Mouse (Mus musculus) spleen, postnatal 10 days (tissue): ENCODE results near the gene Nlrx1.

Experiments used
- DNase-seq, 2 experiments: peaks; one replicate each; pipeline ENCODE4 v3.0.0; 2021 to 2022; ENCODE audit warnings: low spot score in 2 of 2

Gene Nlrx1

DNA sequence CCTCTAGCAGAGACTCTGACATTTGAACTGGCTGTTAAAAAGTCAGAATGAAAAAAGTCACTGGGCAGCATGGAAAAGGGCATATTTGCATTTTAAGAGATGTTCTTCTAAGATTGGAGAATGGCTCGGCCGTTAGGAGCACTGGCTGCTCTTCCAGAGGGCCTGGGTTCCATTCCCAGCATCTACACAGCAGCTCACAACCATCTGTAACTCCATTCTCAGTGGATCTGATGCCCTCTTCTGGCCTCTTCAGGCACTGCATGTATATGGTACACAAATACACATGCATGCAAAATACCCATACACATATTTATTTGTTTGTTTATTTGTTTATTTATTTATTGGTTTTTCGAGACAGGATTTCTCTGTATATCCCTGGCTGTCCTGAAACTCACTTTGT lies 678 bp upstream of the Nlrx1 start:
- peak; percentile 44 to 74 for DNase-seq

GRCm38 (mm10) chr9:44268027-44268360 lies 405 bp downstream of the Nlrx1 start:
- peak; percentile 86 to 89 for DNase-seq

GRCm38 (mm10) chr9:44267319-44268026 lies 926 bp downstream of the Nlrx1 start:
- peak in 1 of 2 experiments; percentile 36 for DNase-seq

- DNase-seq: no peak
These were observed 1.7 kb downstream of the Nlrx1 start for GRCm38 (mm10) chr9:44266478-44267226.

- DNase-seq: no peak
These were observed 7.0 kb downstream of the Nlrx1 start for GRCm38 (mm10) chr9:44261388-44261787.

- DNase-seq: no peak
These were observed 9.4 kb downstream of the Nlrx1 start for GRCm38 (mm10) chr9:44259014-44259413.

DNA sequence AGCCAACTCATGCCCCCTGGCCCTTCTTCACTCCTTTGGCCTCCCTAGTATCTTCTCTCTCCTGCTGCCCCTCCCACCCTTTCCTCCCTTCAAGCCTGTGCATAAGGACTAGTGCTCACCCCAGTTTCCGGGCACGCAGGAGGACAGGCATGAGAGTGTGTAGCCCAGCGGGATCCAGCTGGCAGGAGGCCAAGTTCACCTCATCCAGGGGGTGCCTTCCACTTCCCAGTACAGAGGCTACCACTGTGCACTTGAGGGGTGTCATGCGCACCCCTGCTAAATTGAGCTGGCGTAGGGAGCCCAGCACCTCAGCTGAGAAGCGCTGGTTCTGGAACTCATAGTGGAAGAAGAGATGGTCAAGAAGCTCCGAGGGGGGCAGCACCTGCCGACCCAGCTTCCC lies 12.2 kb downstream of the Nlrx1 start:
- no peak for DNase-seq

GRCm38 (mm10) chr9:44255136-44255521 lies 13.3 kb downstream of the Nlrx1 start:
- DNase-seq: no peak

DNA sequence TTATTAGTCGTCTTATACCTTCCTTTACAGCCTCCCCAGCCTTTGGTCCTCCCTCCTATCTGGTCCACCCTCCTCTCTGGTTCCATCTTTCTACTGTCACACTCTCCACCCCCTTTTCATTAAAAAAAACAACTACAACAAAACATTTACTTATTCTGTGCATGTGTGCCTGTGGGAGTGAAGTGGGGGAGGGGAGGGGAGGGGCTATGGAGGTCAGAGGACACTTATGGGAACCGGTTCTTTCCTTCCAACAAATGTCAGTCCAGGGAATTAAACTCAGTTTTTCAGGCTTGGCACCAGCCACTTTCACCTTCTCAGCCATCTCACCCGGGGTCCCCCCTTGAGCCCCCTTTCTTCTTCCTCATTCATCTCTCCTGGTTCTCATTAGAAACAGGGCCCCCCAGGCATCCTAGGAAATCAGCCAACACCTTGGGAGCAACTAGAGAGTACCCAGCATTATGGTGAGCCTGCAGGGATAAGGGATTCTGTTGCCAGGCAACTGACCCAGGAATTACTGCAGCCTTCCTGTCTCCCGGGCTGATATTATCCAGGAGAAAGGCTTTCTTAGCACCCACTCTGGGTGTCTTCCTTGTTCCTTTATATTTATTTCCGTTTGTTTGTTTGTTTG lies 13.8 kb downstream of the Nlrx1 start:
- no peak for DNase-seq

DNA sequence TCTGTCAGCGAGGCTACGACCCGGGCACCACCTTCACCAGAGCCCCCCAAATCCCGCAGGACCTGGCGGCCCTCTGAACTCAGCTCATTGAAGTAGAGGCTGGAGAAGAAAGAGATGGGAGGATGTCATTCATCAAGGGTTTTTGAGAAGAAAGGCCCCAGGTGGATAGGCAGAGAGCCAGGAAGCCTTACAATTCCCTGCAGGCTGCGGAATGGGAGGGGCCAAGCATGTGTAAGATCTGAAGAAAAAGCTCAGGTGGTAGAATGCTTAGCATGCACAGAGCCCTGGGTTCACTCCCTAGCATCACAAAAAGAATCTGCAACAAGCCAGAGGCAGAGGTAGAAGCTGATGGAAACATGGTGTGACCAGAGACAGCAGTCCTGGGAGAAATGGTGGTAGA lies 15.0 kb downstream of the Nlrx1 start:
- DNase-seq: no peak

GRCm38 (mm10) chr9:44251314-44251713 lies 17.1 kb downstream of the Nlrx1 start, which contains the start of gene Pdzd3:
Pdzd3 (minus strand) TSS chr9:44251471.
- no peak for DNase-seq

- DNase-seq: no peak
These were observed 18.0 kb downstream of the Nlrx1 start for GRCm38 (mm10) chr9:44250445-44250844.

DNA sequence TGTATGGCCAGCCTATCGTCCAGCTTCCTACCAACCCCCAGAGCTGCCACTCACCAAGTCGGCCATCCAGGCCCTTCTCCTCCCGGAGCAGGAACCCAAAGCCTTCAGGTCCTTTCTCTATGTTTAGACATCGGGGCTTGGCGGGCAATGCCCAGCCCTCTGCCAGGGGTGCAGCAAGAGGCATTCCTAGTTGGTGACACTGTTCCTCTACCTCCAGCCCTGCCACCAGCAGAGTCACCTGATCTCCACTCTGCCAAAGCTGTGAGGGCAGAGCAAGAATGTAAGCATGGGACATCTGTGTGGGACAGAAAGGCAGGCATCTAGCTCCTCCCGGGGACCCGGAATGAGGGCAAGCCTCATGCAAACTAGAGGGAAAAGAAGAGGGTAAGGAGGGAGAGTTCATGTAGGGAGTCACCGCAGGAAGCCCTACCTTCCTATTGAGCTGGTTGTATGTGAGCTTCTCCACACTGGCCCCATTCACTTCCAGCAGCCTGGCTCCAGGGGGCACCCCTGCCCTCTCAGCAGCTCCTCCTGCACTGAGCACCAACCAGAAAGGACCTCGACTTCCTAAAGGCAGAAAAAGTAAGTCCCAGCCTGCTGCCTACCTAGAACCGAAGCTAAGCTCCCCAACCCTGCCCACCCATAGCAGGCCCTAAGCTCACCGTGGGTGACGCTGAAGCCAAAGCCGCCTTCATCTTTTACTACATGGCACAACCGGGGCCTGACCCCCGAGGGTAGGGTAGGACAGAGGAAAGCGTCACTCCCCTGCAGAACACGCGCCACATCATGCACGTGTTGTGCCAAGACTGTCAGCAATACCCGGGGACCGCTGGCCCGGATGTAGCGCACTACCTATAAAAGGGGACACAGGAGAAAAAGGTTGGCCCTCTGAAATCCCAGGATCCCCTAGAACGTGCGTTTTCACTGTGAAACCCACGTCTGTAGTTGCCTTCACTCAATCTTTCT lies 18.9 kb downstream of the Nlrx1 start:
- peak; percentile 40 to 73 for DNase-seq

DNA sequence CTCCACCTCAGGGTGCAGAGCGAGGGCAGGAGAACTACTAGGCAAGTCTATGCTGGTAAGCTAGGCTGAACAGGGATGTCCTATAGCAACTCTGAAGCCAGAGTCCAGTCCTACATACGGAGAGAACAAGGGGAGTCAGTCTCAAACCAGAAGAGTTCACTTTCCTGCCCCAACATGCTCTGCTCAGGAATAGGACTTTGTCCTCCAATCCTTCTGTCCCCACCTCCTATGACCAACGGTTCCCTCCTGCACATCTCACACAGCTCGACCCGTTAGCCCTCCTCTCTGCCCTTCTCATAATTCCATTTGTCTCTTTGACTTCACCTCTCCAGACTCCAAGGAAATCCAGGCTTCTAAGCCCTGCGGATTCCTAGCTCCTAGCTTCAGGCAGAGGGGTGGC lies 20.5 kb downstream of the Nlrx1 start:
- DNase-seq: no peak

- DNase-seq: no peak
These were observed 24.8 kb downstream of the Nlrx1 start for GRCm38 (mm10) chr9:44243621-44244020.

DNA sequence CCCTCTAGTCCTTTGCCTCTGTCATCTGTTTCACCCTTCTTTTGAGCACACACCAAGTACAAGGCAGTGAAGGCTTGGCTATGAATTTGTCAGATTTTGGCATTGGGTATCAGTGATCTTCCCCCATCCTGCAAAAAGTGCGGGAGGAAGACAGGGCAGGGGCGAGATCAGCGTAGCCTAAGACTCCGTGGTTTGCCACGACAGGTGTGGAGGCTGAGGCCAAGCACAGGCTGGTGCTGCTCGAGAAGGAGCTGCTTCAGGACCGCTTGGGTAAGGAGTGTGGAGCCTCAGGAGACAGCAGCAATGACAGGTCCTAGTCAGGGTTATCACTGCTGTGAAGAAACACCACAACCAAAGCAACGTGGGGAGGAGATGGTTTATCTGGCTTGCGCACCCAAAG lies 27.0 kb downstream of the Nlrx1 start:
- DNase-seq: no peak

- no peak for DNase-seq
These were observed 27.5 kb downstream of the Nlrx1 start for GRCm38 (mm10) chr9:44240911-44241310.

DNA sequence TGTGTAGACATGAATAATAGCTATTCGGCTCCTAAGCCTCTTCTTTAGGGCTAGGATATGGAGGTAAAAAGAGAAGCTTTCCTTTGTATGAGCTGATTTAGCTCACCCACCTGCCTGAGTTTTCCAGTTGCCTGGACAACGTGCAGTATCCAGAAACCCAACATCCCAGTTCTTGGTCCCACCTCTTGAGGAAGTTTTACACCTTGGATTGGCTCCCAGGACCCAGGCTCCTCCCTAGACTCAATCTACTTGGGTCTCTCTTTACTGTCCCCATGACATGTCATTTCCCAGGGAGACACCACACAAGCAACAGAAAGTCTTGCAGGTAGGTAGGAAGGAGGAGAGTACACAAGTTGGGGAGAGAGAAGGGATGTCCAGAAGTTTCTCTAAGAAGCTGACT lies 28.0 kb downstream of the Nlrx1 start, which contains the start of gene Ccdc153:
Gene Ccdc153 (plus strand): TSS at position 278 of the 400 bp plus-strand sequence.
- no peak for DNase-seq

DNA sequence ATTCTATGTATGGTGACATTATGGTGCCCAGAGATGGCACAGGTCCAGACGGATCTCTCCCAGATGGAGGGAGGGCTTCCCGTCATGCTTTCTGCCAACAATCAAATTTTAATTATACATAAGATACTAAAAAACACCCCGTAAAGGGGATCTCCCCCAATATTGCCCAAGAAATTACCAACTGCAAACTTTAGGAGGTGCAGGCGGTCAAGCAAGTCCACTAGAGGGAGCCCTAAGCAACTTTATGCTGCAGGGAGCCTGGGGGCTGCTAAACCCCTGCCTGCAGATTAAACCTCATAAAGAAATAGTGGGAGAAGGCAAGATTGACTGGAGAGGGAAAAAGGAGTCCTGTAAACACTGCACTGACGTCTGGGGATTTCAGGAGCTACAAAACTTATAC lies 29.0 kb downstream of the Nlrx1 start:
- peak; percentile 43 to 70 for DNase-seq

GRCm38 (mm10) chr9:44238501-44239190 lies 29.8 kb downstream of the Nlrx1 start:
- no peak for DNase-seq

- no peak for DNase-seq
These were observed 31.3 kb downstream of the Nlrx1 start for GRCm38 (mm10) chr9:44237128-44237527.
